Mouse (Mus musculus): ENCODE measurements around the gene Eif3k. TPM values are rescaled to one million over a fixed set of nuclear protein-coding genes. Genes with fewer than 3 reads are reported as not detected.
A peak's percentile ranks its signal among the peaks of the same experiment; 100 is the strongest.

Eif3k gene
- total and polyA plus RNA-seq, 3 experiments, result 545 to 671 TPM; not detected in 1

DNA sequence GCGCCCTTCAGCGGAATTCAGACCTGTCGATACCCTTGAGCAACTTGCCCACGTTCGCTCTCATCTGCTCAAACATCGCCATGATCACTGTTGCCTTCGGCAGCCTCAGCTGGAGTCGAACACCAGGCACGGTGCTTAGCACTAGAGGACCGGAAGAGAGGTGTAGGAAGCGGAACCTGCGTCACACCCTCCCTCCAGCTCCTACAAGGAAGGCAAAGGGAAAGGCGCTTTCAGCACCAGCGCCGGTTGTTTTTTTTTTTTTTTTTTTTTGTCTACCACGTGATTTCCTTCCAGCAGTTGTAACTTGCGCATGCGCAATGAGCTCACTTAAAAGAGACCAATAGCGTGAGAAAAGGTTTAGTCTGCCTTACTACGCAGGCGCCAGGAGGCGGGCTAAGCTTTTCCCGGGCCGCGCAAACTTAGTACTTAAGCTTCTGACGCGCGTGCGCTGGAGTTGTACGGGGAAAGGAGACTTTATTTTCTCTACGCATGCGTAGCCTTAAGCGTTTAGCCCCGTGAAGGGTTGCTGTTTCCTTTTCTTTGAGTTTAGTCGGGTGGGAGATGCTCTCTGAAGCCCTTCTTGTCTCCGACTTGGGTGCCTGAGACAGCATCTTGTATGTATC is at the start of gene Eif3k, which contains the start of gene Map4k1 (continued):
- no peak for TF ChIP-seq CHD1 (IDR thresholded peaks at IDR 0.05; ENCODE audit: low read depth, low read length)
- peak; percentile 90 for TF ChIP-seq ELF1 (IDR thresholded peaks at IDR 0.05; ENCODE audit: low read depth, low read length)
- TF ChIP-seq MXI1 (IDR thresholded peaks at IDR 0.05; ENCODE audit: low read depth, low read length), result no peak
- TF ChIP-seq NELFE (IDR thresholded peaks at IDR 0.05; ENCODE audit: low read depth, low read length), result peak; percentile 89

DNA sequence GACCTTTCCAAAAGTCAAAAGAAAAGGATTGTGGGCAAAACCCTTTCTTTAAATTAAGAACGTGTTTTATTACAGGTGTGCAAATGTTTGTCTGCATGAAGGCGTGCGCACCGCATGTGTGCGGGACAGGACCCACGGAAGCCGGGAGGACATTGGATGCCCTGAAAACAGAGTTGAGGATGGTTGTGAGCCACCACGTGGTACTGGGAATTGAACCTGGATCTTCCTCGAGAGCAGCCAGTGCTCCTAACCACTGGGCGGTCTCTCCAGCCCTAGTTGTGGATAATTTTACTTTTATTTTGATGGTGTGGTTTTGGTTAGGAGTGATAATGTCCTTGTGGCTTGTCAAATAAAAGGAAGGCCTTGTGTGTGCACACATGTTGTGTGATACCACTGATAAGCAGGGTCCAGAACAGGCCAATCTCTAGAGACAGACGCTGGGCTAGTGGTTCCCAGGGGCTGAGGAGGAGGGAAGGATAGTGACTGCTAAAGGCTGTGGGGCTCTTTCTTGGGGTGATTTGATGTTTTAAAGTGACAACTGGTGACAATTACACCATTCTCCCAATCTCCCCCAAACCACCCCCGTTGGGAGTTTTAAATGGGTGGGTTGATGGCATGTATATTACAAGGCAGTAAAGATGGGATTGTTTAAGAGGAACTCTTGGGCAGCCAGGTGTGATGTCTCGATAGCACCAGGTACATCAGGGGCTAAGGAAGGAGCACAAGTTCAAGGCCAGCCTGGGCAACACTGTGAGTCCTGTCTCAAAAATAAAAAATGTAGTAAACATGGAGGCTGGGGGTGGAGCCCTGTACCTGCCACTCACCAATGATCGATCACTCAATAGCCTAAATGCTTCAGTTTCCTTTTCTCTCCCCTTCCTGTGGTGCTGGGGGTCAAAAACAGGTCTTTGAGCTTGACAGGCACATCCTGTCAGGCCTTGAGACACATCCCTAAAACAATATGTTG is 48.3 kb upstream of the Eif3k start:
- no peaks in the 10 kb centered on the region for H3K27me3 ChIP-seq (ENCODE audit: control insufficient read depth in 1 of 2, insufficient read depth in 2 of 2, low read length in 2 of 2)
- no peaks in the 10 kb centered on the region for H3K79me2 ChIP-seq (ENCODE audit: control insufficient read depth, insufficient read depth, low read length, poor library complexity)
- H3K4me1 ChIP-seq (ENCODE audit: control insufficient read depth in 1 of 2, insufficient read depth in 2 of 2, low read length in 2 of 2), result peaks cover 6 to 27% of the 10 kb centered on the region in 2 experiments
- DNase-seq (ENCODE audit: low read depth, low spot score), result peak; percentile 94
- H3K36me3 ChIP-seq (ENCODE audit: control insufficient read depth in 1 of 2, insufficient read depth in 2 of 2, low read length in 2 of 2), result peaks cover 0 to 21% of the 10 kb centered on the region in 2 experiments; a peak in 2 of 4 replicates
- H3K9ac ChIP-seq (ENCODE audit: control insufficient read depth, low read depth, low read length, poor library complexity, severe bottlenecking), result peak overlapping the region; percentile 11; the same call in 1 of the 2 replicates
- H3K27ac ChIP-seq (ENCODE audit: control insufficient read depth, low read depth, low read length), result peak overlapping the region; percentile 72
- TF ChIP-seq HCFC1 (IDR thresholded peaks at IDR 0.05; ENCODE audit: low read depth, low read length), result peak; percentile 58
- TF ChIP-seq SIN3A (IDR thresholded peaks at IDR 0.05; ENCODE audit: low read length), result peak; percentile 94
- peak; percentile 91 for TF ChIP-seq MXI1 (IDR thresholded peaks at IDR 0.05; ENCODE audit: low read depth, low read length)
- TF ChIP-seq ZKSCAN1 (IDR thresholded peaks at IDR 0.05; ENCODE audit: low read depth, low read length), result no peak
- TF ChIP-seq RCOR1 (IDR thresholded peaks at IDR 0.05; ENCODE audit: low read depth, low read length), result peak; percentile 96
- peak; percentile 87 for TF ChIP-seq BHLHE40 (IDR thresholded peaks at IDR 0.05; ENCODE audit: borderline replicate concordance, low read depth, low read length)
- TF ChIP-seq EP300 (IDR thresholded peaks at IDR 0.05; ENCODE audit: low read depth in 1 of 2, low read length in 2 of 2), result peak; percentile 98
- TF ChIP-seq ELF1 (IDR thresholded peaks at IDR 0.05; ENCODE audit: low read depth, low read length), result no peak
- TF ChIP-seq MYC (IDR thresholded peaks at IDR 0.05; ENCODE audit: low read depth, low read length), result peak; percentile 96
- no peak for TF ChIP-seq UBTF (IDR thresholded peaks at IDR 0.05; ENCODE audit: borderline replicate concordance, insufficient read depth, low read depth, low read length)
- TF ChIP-seq MAZ (IDR thresholded peaks at IDR 0.05; ENCODE audit: low read depth, low read length), result peak; percentile 81
- peak; percentile 99 for TF ChIP-seq TCF12 (IDR thresholded peaks at IDR 0.05; ENCODE audit: low read depth, low read length)
- TF ChIP-seq ETS1 (IDR thresholded peaks at IDR 0.05; ENCODE audit: low read depth, low read length), result peak; percentile 97
- TF ChIP-seq ZNF384 (IDR thresholded peaks at IDR 0.05; ENCODE audit: low read depth, low read length), result no peak
- TF ChIP-seq MAFK (IDR thresholded peaks at IDR 0.05; ENCODE audit: borderline replicate concordance, low read depth, low read length), result peak; percentile 95; the same call in 1 of the 2 replicates
- 0 out of 2 replicates have a peak, but pooled peaks have one; percentile 26 for TF ChIP-seq TBP (IDR thresholded peaks at IDR 0.05; ENCODE audit: low read depth, low read length)
- no peak for TF ChIP-seq MYB (IDR thresholded peaks at IDR 0.05; ENCODE audit: low read depth, low read length)
- peak; percentile 91 for TF ChIP-seq MAX (IDR thresholded peaks at IDR 0.05; ENCODE audit: low read length)
- 0 out of 2 replicates have a peak, but pooled peaks have one; percentile 37 for TF ChIP-seq ZMIZ1 (IDR thresholded peaks at IDR 0.05; ENCODE audit: low read depth, low read length)
- TF ChIP-seq GABPA (IDR thresholded peaks at IDR 0.05; ENCODE audit: low read depth, low read length), result no peak
- peak; percentile 82 for TF ChIP-seq USF1 (IDR thresholded peaks at IDR 0.05; ENCODE audit: low read depth, low read length)
- TF ChIP-seq USF2 (IDR thresholded peaks at IDR 0.05; ENCODE audit: borderline replicate concordance in 1 of 2, insufficient read depth in 1 of 2, low read depth in 1 of 2, low read length in 2 of 2), result no peak
- TF ChIP-seq TAL1 (IDR thresholded peaks at IDR 0.05; ENCODE audit: low read length), result peak; percentile 98
- peak; percentile 99 for TF ChIP-seq GATA1 (IDR thresholded peaks at IDR 0.05; ENCODE audit: low read depth, low read length)
- TF ChIP-seq MEF2A (IDR thresholded peaks at IDR 0.05; ENCODE audit: extremely low read depth, insufficient replicate concordance, low read depth, low read length, poor library complexity, severe bottlenecking), result peak; percentile 42; the same call in 1 of the 2 replicates
- peak overlapping the region in 1 of 2 experiments; percentile 16; a peak in 1 of 4 replicates for H3K4me3 ChIP-seq (ENCODE audit: control insufficient read depth in 1 of 2, insufficient read depth in 1 of 2, low read depth in 2 of 2, low read length in 2 of 2)
- H3K9me3 ChIP-seq (replicated peaks; ENCODE audit: insufficient read depth, low read length), result no peaks in the 10 kb centered on the region

Measured in MEL (cell line).